Mouse (Mus musculus) liver, embryonic 14.5 days (tissue): ENCODE data around the gene Fam57b.

ENCODE experiments used
- CTCF ChIP-seq: IDR thresholded peaks from 2 replicates; pipeline ENCODE4 v1.5.1; 2016; ENCODE audit warnings: antibody characterized with exemption, low read depth, control low read depth
- EP300 ChIP-seq: IDR thresholded peaks from 2 replicates; pipeline ENCODE4 v1.6.1; 2016; ENCODE audit warnings: antibody characterized with exemption, low read depth

DNA sequence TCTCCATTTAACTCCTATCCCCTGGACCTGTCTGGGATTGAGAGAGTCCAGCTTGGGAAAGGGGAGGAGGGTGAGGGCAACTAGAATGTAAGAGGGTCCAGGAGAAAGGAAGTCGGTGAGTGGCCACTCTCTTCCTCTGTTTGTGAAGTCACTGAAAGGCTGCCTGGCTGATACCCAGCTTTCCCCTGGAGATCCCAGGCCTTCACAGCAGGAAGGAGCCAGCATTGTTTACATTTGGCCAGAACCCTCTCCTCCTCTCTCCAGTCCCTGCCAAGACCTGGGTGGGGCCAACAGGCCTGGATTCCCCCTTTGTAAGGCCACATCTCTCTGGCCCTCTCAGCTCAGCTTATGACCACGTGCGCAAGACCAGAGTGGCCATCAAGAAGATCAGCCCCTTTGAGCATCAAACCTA, 37.1 kb upstream of the Fam57b start:
- TF ChIP-seq CTCF (no peak), EP300 (no peak)
